Mouse (Mus musculus) heart, embryonic 12.5 days (tissue): Measurements from ENCODE around the gene Slc27a3. TPM values are rescaled to one million over a fixed set of nuclear protein-coding genes. Genes with fewer than 3 reads are reported as not detected.

Experiments used
- ATAC-seq: fragments of 200-750 bp; cut with Nextera tagmentation; 2 replicates; pipeline ENCODE4 v1.8.0; 2017; ENCODE audit warnings: moderate TSS enrichment, moderate library complexity; ENCODE audit not compliant: insufficient number of reproducible peaks, low FRiP score
- H3K27ac ChIP-seq: fragments of 300-500 bp; sonication (generic); 2 replicates; pipeline ENCODE4 v1.5.1; 2016; ENCODE audit warnings: mild to moderate bottlenecking, moderate library complexity; ENCODE audit not compliant: poor library complexity, severe bottlenecking
- H3K27me3 ChIP-seq: fragments of 300-500 bp; sonication (generic); replicated peaks from 2 replicates; pipeline ENCODE4 v1.6.1; 2016; ENCODE audit warnings: mild to moderate bottlenecking, moderate library complexity
- H3K36me3 ChIP-seq: fragments of 300-500 bp; sonication (generic); 2 replicates; pipeline ENCODE4 v1.6.1; 2016; ENCODE audit warnings: mild to moderate bottlenecking, moderate library complexity
- H3K4me1 ChIP-seq: fragments of 300-500 bp; sonication (generic); replicated peaks from 2 replicates; pipeline ENCODE4 v1.6.1; 2016; ENCODE audit warnings: mild to moderate bottlenecking
- H3K4me2 ChIP-seq: fragments of 300-500 bp; sonication (generic); 2 replicates; pipeline ENCODE4 v1.6.1; 2016; ENCODE audit warnings: mild to moderate bottlenecking, moderate library complexity
- H3K4me3 ChIP-seq: fragments of 300-500 bp; sonication (generic); 2 replicates; pipeline ENCODE4 v1.5.1; 2016; ENCODE audit warnings: mild to moderate bottlenecking
- H3K9ac ChIP-seq: fragments of 300-500 bp; sonication (generic); 2 replicates; pipeline ENCODE4 v1.6.1; 2016; ENCODE audit warnings: mild to moderate bottlenecking, moderate library complexity
- H3K9me3 ChIP-seq: fragments of 300-500 bp; sonication (generic); replicated peaks from 2 replicates; pipeline ENCODE4 v1.6.1; 2016; ENCODE audit warnings: mild to moderate bottlenecking, moderate library complexity
- WGBS: fragments of 180-500 bp; shearing (Covaris S2); methylation state at CpG from one replicate; pipeline ENCODE4 v1.1.7; 2016; 5-methylcytosine and 5-hydroxymethylcytosine counted together
- polyA plus RNA-seq: library from polyadenylated mRNA; unstranded; fragments of >200 nt; fragmentation: Nextera tagmentation; extraction: Ambion mirVana; gene quantifications from 2 replicates; pipeline ENCODE4 v1.2.1, GENCODE M21; 2016

The Slc27a3 gene
- polyA plus RNA-seq, 1 experiment from 2014 or later, result 9.9 TPM

DNA sequence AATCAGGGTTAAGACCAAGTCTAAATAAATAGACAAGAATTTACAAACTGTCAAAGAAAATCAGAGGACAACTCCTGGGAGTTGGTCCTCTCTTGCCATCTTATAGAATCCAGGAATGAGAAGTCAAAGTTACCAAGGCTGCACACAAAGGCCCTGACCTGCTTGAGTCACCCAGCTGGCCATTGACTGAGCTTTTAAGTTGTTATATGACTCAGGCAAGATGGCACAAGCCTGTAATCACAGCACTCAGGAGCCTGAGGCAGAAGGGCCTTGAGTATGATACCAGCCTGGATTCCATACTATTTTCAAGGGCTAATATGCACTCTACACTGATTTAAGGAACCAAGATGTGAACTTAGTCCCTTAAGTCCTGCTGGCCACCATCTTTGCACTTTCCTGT is 33.8 kb upstream of the Slc27a3 start:
- no peaks in the 10 kb centered on the region for H3K27me3 ChIP-seq
- H3K27ac ChIP-seq, result no peak overlapping the region
- no peak overlapping the region for H3K9ac ChIP-seq
- H3K4me2 ChIP-seq, result no peak overlapping the region
- H3K36me3 ChIP-seq, result peaks cover 45% of the 10 kb centered on the region
- no peak for ATAC-seq
- H3K4me1 ChIP-seq, result peaks cover 14% of the 10 kb centered on the region
- H3K4me3 ChIP-seq, result no peak overlapping the region
- no peaks in the 10 kb centered on the region for H3K9me3 ChIP-seq

DNA sequence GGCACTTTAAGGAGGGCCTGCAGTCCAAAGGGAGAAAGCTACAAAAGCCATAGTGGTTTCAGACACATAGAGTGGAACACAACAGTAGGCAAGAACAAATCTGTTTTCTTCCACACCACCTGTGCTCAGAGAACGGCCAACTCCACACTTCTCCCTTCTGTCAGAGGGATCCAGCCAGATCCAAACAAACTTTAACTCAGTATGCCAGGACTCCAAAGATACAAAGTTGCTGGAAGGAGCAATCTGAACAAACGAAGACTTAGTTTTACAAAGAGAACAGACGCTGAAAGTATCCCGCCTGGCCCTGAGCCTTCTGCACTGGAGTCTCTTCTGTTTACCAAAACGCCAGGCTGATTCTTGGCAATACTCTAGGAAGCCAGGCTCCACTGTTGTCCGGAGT is 31.0 kb upstream of the Slc27a3 start:
- WGBS, result 89% methylated on average over 6 of the region's 6 CpGs
- peaks cover 71% of the 10 kb centered on the region for H3K36me3 ChIP-seq

DNA sequence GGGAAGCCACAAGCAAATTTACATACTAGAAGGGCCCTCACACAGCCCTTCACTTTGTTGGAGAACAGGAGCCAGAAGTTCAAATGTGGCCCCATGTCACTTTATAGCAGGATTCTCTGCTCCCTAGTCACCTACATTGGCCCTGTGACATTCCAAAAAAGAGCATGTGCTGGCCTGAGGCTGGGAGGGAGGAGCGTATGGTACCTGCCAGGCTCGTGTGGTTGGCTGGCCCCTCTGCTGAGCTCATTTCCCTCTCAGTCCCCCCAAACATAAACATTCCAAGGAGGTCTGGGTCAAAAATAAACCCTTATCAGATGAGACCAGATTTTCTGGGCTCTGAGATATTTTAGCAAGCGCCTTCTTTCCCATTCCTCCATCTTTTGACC is 23.3 kb upstream of the Slc27a3 start:
- no peaks in the 10 kb centered on the region for H3K27me3 ChIP-seq
- ATAC-seq, result no peak
- WGBS, result 52% methylated on average over 3 of the region's 3 CpGs
- no peak overlapping the region for H3K4me3 ChIP-seq
- no peak overlapping the region for H3K4me2 ChIP-seq
- no peak overlapping the region for H3K9ac ChIP-seq
- no peaks in the 10 kb centered on the region for H3K9me3 ChIP-seq
- H3K4me1 ChIP-seq, result 0 out of 2 replicates have a peak, but pooled peaks cover 6% of the 10 kb centered on the region
- no peak overlapping the region for H3K27ac ChIP-seq
- peaks cover 93% of the 10 kb centered on the region for H3K36me3 ChIP-seq

More for the DNA sequence above, 31.0 kb upstream of the Slc27a3 start:
- H3K4me3 ChIP-seq, result no peak overlapping the region
- no peak for ATAC-seq
- H3K4me2 ChIP-seq, result no peak overlapping the region
- no peaks in the 10 kb centered on the region for H3K9me3 ChIP-seq
- no peaks in the 10 kb centered on the region for H3K27me3 ChIP-seq
- H3K9ac ChIP-seq, result no peak overlapping the region
- H3K27ac ChIP-seq, result no peak overlapping the region
- H3K4me1 ChIP-seq, result 0 out of 2 replicates have a peak, but pooled peaks cover 3% of the 10 kb centered on the region

DNA sequence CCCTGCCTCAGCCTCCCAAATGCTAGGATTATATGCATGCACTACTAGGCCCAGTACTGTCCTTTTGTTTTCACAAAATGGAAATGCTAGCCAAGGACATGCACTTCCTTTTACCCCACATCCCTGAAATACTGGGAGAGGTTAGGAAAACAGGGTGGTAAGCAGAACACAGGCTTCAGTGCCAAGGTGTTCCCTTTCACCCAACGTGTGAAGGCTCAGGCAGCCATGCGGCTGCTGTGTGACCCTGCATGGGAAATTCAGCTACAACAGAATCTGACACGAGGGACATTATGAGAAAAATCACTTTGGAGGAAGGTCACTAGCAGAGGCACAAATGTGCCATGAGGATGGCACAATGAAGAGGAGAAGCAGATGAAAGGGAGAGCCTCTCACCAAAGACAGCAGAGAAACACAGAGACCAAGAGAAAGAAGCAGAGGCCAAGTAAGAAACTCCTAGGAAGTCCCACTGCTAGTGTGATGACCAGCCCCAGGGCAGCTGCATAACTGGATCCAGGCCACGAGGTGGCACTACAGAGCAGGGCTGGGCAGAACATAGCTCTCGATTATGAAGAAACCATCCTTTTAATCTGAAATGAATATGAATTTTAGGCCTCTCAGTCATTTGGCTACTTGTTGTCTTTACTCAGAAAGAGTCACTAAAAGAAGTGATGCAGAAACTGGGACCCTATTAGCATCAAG is 22.7 kb upstream of the Slc27a3 start:
- no peak overlapping the region for H3K4me2 ChIP-seq
- H3K9me3 ChIP-seq, result no peaks in the 10 kb centered on the region
- peaks cover 91% of the 10 kb centered on the region for H3K36me3 ChIP-seq
- WGBS, result 38% methylated on average over 5 of the region's 5 CpGs
- H3K4me3 ChIP-seq, result no peak overlapping the region
- 0 out of 2 replicates have a peak, but pooled peaks cover 6% of the 10 kb centered on the region for H3K4me1 ChIP-seq
- no peak overlapping the region for H3K27ac ChIP-seq
- no peak overlapping the region for H3K9ac ChIP-seq
- ATAC-seq, result peak; percentile 71; the same call in 1 of the 2 replicates
- no peaks in the 10 kb centered on the region for H3K27me3 ChIP-seq

DNA sequence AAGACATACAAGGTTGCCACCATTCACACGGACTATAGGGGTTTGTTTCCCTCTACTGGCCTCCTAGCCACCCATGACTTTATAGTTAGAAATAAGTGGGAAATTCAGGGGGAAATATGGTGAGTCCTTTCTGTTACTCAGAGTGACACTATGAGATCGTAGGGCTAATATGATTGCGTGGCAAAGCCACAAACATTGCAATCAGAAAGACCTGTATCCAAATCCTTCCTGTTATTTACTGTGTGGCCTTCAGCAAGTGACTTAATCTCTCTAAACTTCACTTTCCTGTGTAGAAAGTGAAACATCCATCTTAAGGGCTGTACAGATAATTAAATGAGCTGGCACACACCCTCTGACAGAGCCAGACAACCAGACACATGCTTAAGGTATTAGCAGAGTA is 19.0 kb upstream of the Slc27a3 start:
- no peaks in the 10 kb centered on the region for H3K9me3 ChIP-seq
- H3K27me3 ChIP-seq, result no peaks in the 10 kb centered on the region
- H3K4me2 ChIP-seq, result no peak overlapping the region
- 0 out of 2 replicates have a peak, but pooled peaks cover 6% of the 10 kb centered on the region for H3K4me1 ChIP-seq
- no peak overlapping the region for H3K9ac ChIP-seq
- no peak for ATAC-seq
- 92% methylated on average over 3 of the region's 3 CpGs for WGBS
- H3K36me3 ChIP-seq, result peaks cover 90% of the 10 kb centered on the region
- H3K27ac ChIP-seq, result no peak overlapping the region
- no peak overlapping the region for H3K4me3 ChIP-seq

DNA sequence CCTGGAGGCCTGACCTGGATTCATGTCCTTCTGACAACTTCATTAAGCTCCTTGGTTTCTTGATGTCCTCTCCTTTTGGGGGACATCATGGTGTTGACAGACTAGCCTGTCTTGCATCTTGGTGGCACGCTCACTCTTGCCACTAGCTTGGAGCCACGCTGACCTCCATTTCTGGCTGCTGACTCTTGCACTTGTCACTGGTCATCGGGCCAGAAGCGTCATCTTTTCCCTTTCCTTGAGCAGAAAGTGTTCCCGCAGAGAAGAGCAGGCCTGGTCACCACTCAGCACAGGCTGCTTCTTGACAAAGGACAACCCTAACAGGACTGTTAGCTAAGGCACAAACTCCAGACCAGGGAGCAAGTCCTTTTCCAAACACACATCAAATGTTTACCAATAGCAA is 16.7 kb upstream of the Slc27a3 start:
- no peak for ATAC-seq
- H3K4me2 ChIP-seq, result no peak overlapping the region
- H3K9ac ChIP-seq, result no peak overlapping the region
- WGBS, result 90% methylated on average over 5 of the region's 5 CpGs
- H3K27ac ChIP-seq, result no peak overlapping the region
- H3K27me3 ChIP-seq, result no peaks in the 10 kb centered on the region
- no peak overlapping the region for H3K4me3 ChIP-seq
- H3K4me1 ChIP-seq, result no peaks in the 10 kb centered on the region
- H3K9me3 ChIP-seq, result no peaks in the 10 kb centered on the region
- peaks cover 93% of the 10 kb centered on the region for H3K36me3 ChIP-seq

DNA sequence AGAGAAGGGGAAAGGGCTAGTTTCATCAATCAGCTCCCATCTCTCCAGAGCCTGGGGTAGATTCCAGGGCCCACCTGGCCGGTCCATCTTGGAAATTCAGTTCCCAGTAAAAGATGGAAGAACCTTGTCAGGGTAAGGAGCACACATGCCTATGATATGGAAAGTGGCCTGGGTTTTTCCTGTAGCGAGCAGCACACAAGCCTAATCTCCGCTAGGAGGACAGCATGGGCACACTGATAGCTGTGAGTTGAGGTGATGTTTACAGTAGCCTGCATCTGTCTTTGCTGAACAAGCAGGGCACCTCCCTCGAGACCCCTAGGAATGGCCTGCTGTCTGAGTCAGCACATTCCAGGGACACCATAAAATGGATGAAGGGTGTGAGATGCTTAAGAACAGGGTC is 14.9 kb upstream of the Slc27a3 start:
- Histone ChIP-seq H3K9me3 (no peaks in the 10 kb centered on the region), H3K4me2 (no peak overlapping the region), H3K27ac (no peak overlapping the region), H3K4me1 (no peaks in the 10 kb centered on the region), H3K9ac (no peak overlapping the region), H3K36me3 (peaks cover 95% of the 10 kb centered on the region), H3K4me3 (no peak overlapping the region), H3K27me3 (no peaks in the 10 kb centered on the region)
- ATAC-seq, result no peak
- 61% methylated on average over 4 of the region's 4 CpGs for WGBS

DNA sequence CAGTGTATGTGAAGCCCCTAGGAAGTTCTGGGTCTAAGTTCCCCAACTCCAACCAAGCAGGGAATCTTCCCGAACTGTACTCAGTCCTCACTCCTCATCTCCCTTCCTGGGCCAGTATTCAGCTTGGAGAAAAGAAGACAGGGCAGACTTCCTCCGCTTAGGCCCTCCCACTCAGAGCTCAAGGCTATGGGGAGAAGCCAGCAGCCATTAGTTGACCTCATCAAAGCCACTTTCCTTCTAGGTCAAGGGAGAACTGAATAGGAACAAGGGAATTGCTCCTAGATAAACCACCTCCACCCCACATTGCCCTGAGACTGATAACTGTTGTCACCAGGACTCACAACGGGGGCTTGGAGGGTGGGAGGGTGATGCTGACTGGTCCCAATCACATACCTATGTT is 14.4 kb upstream of the Slc27a3 start:
- H3K9me3 ChIP-seq, result no peaks in the 10 kb centered on the region

DNA sequence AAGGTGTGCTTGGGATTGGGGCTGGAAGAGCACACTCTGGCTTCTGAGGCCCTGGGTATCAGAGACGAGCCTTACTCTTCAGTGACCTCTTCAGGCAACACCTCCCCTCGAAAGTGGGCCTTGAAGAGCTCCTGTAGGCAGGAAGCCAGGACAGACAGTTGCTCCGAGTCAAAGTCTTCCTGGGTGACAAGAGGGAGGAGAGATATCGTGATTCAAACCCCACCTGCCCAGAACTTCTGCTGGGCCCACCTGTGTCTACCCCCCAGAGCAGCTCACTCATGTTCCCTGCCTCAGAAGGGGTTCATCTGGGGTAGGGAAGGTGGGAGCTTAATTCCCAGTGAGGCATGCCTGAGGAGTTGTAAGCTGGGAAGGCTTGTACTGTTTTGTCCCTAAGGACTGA is 11.3 kb upstream of the Slc27a3 start:
- 62% methylated on average over 4 of the region's 4 CpGs for WGBS
- Histone ChIP-seq H3K27me3 (no peaks in the 10 kb centered on the region), H3K9me3 (no peaks in the 10 kb centered on the region), H3K4me2 (no peak overlapping the region), H3K27ac (no peak overlapping the region), H3K36me3 (peaks cover 93% of the 10 kb centered on the region), H3K4me3 (no peak overlapping the region), H3K9ac (no peak overlapping the region), H3K4me1 (no peaks in the 10 kb centered on the region)
- ATAC-seq, result no peak

More for the DNA sequence above, 14.4 kb upstream of the Slc27a3 start:
- Histone ChIP-seq H3K27me3 (no peaks in the 10 kb centered on the region), H3K4me1 (no peaks in the 10 kb centered on the region), H3K36me3 (peaks cover 95% of the 10 kb centered on the region), H3K9ac (no peak overlapping the region), H3K27ac (no peak overlapping the region), H3K4me2 (no peak overlapping the region), H3K4me3 (no peak overlapping the region)
- 78% methylated on average over 3 of the region's 3 CpGs for WGBS
- ATAC-seq, result no peak

DNA sequence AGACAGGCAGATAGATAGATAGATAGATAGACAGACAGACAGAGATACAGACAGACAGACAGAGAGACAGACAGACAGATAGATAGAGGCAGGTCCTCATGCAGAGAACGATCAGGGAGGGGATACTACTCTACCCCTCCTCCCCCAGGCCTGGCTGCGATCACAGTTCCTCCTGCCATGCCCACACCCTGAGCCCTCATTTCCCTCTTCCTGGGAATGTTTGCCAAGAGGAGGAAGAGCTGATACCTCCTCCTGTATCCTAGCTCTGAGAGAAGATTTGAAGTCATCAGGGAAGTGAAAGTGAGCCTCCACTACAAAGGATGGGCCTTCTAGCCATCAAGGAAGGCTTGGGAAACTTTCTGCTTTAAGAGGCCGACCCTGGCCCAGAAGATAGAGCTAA is 5.9 kb upstream of the Slc27a3 start:
- Histone ChIP-seq H3K4me1 (no peaks in the 10 kb centered on the region; the same call in 1 of the 2 replicates), H3K9ac (no peak overlapping the region), H3K27me3 (no peaks in the 10 kb centered on the region), H3K4me3 (no peak overlapping the region), H3K36me3 (peaks cover 96% of the 10 kb centered on the region), H3K27ac (no peak overlapping the region), H3K9me3 (no peaks in the 10 kb centered on the region), H3K4me2 (no peak overlapping the region)
- 72% methylated on average over 3 of the region's 3 CpGs for WGBS
- ATAC-seq, result no peak

DNA sequence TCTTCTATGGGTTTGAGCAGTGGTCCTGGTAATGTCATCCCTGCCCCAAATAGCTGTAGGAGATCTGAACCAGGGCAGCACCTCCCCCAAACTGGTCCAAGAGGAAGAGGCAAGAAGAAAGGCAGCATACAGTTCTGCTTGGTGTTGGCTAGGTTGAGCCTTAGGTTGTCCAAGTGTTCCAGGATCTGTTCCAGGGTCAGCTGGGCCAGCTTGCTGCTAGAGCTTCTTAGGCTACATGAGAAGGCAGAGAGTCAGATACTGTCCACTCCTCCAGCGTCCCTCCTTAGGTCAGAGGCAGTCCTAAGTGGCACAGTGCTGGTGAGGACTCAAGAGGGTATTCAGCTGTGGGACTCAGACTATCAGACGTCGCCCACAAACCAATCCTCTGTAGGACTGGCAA is 2.9 kb upstream of the Slc27a3 start:
- Histone ChIP-seq H3K36me3 (peaks cover 69% of the 10 kb centered on the region), H3K27me3 (no peaks in the 10 kb centered on the region), H3K4me3 (no peak overlapping the region), H3K27ac (no peak overlapping the region), H3K4me1 (peaks cover 25% of the 10 kb centered on the region), H3K9me3 (no peaks in the 10 kb centered on the region), H3K4me2 (no peak overlapping the region), H3K9ac (no peak overlapping the region)
- ATAC-seq, result no peak
- 84% methylated on average over 3 of the region's 3 CpGs for WGBS

DNA sequence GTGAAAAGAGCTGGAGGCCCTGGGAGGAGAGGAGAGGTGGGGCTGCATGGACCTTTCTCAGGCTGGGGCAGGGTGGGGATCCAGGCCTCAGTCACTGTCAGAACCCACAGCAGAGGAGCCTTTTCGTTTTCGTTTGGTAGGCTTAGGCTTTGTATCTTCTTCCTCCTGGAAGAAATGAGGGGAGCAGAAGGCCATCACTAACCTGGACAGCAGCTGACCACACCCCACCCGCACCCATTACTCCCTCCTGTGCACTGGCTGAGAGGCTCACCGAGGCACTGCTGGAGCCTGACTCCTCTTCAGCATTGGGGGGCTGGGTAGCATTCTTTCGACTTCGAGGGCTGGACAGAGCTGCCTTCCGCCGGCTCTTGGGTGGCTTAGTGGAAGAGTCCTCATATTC is 2.2 kb upstream of the Slc27a3 start:
- Histone ChIP-seq H3K36me3 (peaks cover 67% of the 10 kb centered on the region), H3K9me3 (no peaks in the 10 kb centered on the region), H3K27ac (no peak overlapping the region), H3K27me3 (no peaks in the 10 kb centered on the region), H3K4me2 (no peak overlapping the region), H3K4me1 (peaks cover 32% of the 10 kb centered on the region), H3K4me3 (no peak overlapping the region), H3K9ac (no peak overlapping the region)
- ATAC-seq, result no peak
- WGBS, result 79% methylated on average over 8 of the region's 8 CpGs
